Mouse (Mus musculus) limb, embryonic 13.5 days (tissue): ENCODE data around the gene Krt20. TPM values are rescaled to one million over a fixed set of nuclear protein-coding genes. Genes with fewer than 3 reads are reported as not detected.

ENCODE experiments used
- ATAC-seq: fragments of 200-750 bp; cut with Nextera tagmentation; 2 replicates; pipeline ENCODE4 v1.8.0; 2017; ENCODE audit warnings: low read depth, moderate number of reproducible peaks, moderate TSS enrichment; ENCODE audit not compliant: low FRiP score
- H3K27ac ChIP-seq: fragments of 300-500 bp; sonication (generic); 2 replicates; pipeline ENCODE4 v1.5.1; 2015; ENCODE audit warnings: inconsistent platforms, mild to moderate bottlenecking, moderate library complexity
- H3K27me3 ChIP-seq: fragments of 300-500 bp; sonication (generic); 2 replicates; pipeline ENCODE4 v1.6.1; 2015; ENCODE audit warnings: mild to moderate bottlenecking, inconsistent platforms
- H3K36me3 ChIP-seq: fragments of 300-500 bp; sonication (generic); 2 replicates; pipeline ENCODE4 v1.6.1; 2015; ENCODE audit warnings: inconsistent platforms, mild to moderate bottlenecking, moderate library complexity
- H3K4me1 ChIP-seq: fragments of 300-500 bp; sonication (generic); 2 replicates; pipeline ENCODE4 v1.6.1; 2015; ENCODE audit warnings: inconsistent platforms
- H3K4me2 ChIP-seq: fragments of 300-500 bp; sonication (generic); replicated peaks from 2 replicates; pipeline ENCODE4 v1.6.1; 2015; ENCODE audit warnings: inconsistent platforms, mild to moderate bottlenecking, moderate library complexity
- H3K4me3 ChIP-seq: fragments of 300-500 bp; sonication (generic); 2 replicates; pipeline ENCODE4 v1.5.1; 2015; ENCODE audit warnings: moderate library complexity, mild to moderate bottlenecking, inconsistent platforms
- H3K9ac ChIP-seq: fragments of 300-500 bp; sonication (generic); 2 replicates; pipeline ENCODE4 v1.6.1; 2015; ENCODE audit warnings: mild to moderate bottlenecking, inconsistent platforms
- H3K9me3 ChIP-seq: fragments of 300-500 bp; sonication (generic); 2 replicates; pipeline ENCODE4 v1.6.1; 2016; ENCODE audit warnings: inconsistent platforms
- WGBS: fragments of 180-500 bp; shearing (Covaris S2); methylation state at CpG from one replicate; pipeline ENCODE4 v1.1.7; 2015; 5-methylcytosine and 5-hydroxymethylcytosine counted together
- polyA plus RNA-seq: library from polyadenylated mRNA; unstranded; fragments of >200 nt; fragmentation: Nextera tagmentation; extraction: Ambion mirVana; gene quantifications from 2 replicates; pipeline ENCODE4 v1.2.1, GENCODE M21; 2015

The Krt20 gene
- 0.34 and 0.47 TPM in 2 replicates for polyA plus RNA-seq

DNA sequence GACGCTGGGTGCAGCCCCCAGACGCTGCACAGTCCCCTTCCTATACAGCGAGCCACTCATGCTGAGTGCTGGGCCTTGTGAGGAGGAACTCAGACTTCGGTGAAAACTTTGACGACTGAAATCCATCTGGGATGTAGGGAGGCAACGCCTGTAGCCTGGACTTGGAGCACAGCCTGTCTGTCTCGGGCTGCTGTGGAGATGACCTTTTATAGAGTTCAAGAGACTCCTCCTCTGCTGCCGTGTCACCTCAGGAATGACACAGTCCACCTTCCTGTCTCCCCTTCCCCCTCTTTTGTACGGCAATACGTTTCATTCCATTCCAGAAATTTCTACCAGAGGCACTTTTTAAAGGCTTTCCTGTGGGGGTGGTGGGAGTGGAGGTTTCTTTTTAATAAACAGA is at the start of gene Krt20:
Krt20 (minus strand) TSS at position 179 of the 400 bp plus-strand sequence.
- no peak for ATAC-seq
- H3K36me3 ChIP-seq = no peaks in the 10 kb centered on the region
- 37% methylated on average over 10 of the region's 10 CpGs for WGBS
- no peak within 1 kb of the TSS for H3K27ac ChIP-seq
- no peak within 1 kb of the TSS for H3K4me2 ChIP-seq
- no peak within 1 kb of the TSS for H3K9ac ChIP-seq
- no peaks in the 10 kb centered on the region for H3K4me1 ChIP-seq
- no peaks in the 10 kb centered on the region for H3K27me3 ChIP-seq
- H3K4me3 ChIP-seq = no peak within 1 kb of the TSS
- no peaks in the 10 kb centered on the region for H3K9me3 ChIP-seq

DNA sequence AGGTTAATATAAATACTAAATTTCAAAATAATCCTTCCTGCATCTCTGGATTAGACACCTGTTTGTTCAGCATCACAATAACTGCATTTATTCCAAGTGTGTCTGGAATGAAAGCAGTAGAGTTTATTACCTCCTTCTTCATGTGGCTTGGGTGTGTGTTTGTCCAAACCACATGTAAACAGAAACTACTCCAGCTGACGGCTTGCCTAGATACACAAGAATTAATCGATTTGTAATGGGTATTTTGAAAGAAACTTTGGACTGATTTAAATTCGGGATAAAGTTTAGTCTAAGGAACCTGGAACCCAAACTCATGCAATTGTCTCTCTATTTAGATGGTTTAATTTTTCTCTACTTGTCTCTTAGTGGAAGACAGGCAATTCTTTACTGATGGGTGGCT is 37.0 kb upstream of the Krt20 start:
- H3K4me3 ChIP-seq = no peak overlapping the region
- ATAC-seq = no peak
- WGBS = 77% methylated on average over 3 of the region's 3 CpGs
- no peaks in the 10 kb centered on the region for H3K9me3 ChIP-seq
- H3K4me2 ChIP-seq = no peak overlapping the region
- H3K27ac ChIP-seq = no peak overlapping the region
- H3K4me1 ChIP-seq = no peaks in the 10 kb centered on the region
- no peaks in the 10 kb centered on the region for H3K36me3 ChIP-seq
- H3K9ac ChIP-seq = no peak overlapping the region
- H3K27me3 ChIP-seq = no peaks in the 10 kb centered on the region

DNA sequence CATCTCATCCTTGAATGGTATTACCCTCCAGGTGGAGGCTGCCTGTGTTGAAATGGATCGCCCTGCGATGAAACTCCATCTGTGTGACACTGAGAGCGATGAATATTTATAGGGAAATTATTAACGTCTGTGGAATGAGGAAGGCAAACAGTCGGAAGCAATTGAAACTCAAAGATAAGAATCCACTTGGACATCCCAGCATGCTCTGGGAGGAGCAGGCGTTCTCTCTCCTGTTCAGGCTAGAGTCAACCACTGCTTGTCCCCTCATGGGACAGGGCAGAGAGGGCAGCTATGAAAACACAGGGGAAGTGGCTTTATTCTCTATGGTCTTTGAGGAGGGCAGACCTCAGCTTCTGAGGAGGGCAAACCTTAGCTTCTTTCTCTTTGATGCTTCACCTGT is 35.5 kb upstream of the Krt20 start:
- no peak overlapping the region for H3K4me2 ChIP-seq
- ATAC-seq = no peak
- 88% methylated on average over 6 of the region's 6 CpGs for WGBS
- H3K4me1 ChIP-seq = no peaks in the 10 kb centered on the region
- no peak overlapping the region for H3K4me3 ChIP-seq
- H3K36me3 ChIP-seq = no peaks in the 10 kb centered on the region
- H3K9ac ChIP-seq = no peak overlapping the region
- H3K27me3 ChIP-seq = no peaks in the 10 kb centered on the region
- no peaks in the 10 kb centered on the region for H3K9me3 ChIP-seq
- no peak overlapping the region for H3K27ac ChIP-seq

DNA sequence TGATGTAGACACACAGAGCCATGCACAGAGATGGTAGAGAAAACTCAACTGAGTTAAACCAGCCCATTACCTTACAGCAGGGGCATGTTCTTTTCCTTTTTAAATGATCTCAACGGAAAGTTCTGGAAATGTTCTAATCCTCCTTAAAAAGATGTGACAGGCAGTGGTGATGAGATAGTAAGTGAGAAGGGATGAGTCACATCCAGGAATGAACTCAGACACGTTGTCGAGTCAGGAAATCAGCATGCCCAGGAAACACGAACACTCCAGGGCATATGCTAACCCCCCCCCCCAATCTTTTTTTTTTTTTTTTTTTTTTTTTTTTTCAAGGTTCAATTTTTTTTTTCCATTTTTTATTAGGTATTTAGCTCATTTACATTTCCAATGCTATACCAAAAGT is 34.5 kb upstream of the Krt20 start:
- H3K4me2 ChIP-seq = no peak overlapping the region
- H3K36me3 ChIP-seq = no peaks in the 10 kb centered on the region
- H3K4me3 ChIP-seq = no peak overlapping the region
- 84% methylated on average over 4 of the region's 4 CpGs for WGBS
- H3K27ac ChIP-seq = no peak overlapping the region
- no peaks in the 10 kb centered on the region for H3K27me3 ChIP-seq
- H3K9me3 ChIP-seq = no peaks in the 10 kb centered on the region
- no peak overlapping the region for H3K9ac ChIP-seq
- ATAC-seq = no peak
- no peaks in the 10 kb centered on the region for H3K4me1 ChIP-seq

DNA sequence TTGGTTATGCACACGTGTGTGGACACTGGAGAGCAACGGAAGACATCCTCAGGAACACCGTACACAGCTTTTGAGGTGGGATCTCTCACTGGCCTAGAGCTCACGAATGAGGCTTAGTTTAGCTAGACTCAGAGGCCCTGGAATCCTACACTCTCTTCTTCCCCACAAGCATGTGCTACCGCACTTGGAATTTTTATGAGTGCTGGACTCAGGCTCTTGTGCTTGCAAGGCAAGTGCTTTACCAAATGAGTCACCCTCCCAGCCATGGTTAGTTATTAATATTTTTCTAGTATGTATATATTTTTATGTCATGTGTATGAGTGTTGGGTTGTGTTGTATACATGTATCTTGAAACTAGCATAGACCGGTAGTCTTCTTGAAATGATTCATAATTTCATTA is 34.0 kb upstream of the Krt20 start:
- Histone ChIP-seq H3K9ac (no peak overlapping the region), H3K27ac (no peak overlapping the region), H3K4me2 (no peak overlapping the region), H3K4me1 (no peaks in the 10 kb centered on the region), H3K4me3 (no peak overlapping the region), H3K27me3 (no peaks in the 10 kb centered on the region), H3K36me3 (no peaks in the 10 kb centered on the region), H3K9me3 (no peaks in the 10 kb centered on the region)
- ATAC-seq = no peak
- 83% methylated on average over 6 of the region's 6 CpGs for WGBS

DNA sequence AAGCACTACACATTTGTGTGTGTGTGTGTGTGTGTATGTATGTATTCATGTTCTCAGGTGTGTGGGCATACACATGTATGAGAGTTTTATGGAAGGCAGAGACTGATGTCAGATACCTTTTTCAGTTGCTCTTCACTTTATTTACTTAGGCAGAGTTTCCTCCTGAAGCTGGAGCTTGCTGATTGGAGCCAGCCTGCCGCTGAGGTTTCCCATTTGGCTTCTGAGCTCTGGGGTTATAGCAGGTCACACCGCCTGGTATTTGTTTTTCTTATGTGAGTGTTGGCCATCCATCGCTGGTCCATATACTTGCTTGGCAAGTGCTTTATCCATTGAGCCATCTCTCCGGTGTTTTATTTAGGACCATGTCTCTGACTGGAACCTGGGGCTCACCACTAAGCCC is 31.3 kb upstream of the Krt20 start:
- H3K4me1 ChIP-seq = 0 out of 2 replicates have a peak, but pooled peaks cover 5% of the 10 kb centered on the region
- H3K4me2 ChIP-seq = no peak overlapping the region
- H3K9ac ChIP-seq = no peak overlapping the region
- 85% methylated on average over 4 of the region's 4 CpGs for WGBS
- no peaks in the 10 kb centered on the region for H3K36me3 ChIP-seq
- no peaks in the 10 kb centered on the region for H3K27me3 ChIP-seq
- H3K4me3 ChIP-seq = no peak overlapping the region
- ATAC-seq = no peak
- H3K9me3 ChIP-seq = no peaks in the 10 kb centered on the region
- no peak overlapping the region for H3K27ac ChIP-seq

DNA sequence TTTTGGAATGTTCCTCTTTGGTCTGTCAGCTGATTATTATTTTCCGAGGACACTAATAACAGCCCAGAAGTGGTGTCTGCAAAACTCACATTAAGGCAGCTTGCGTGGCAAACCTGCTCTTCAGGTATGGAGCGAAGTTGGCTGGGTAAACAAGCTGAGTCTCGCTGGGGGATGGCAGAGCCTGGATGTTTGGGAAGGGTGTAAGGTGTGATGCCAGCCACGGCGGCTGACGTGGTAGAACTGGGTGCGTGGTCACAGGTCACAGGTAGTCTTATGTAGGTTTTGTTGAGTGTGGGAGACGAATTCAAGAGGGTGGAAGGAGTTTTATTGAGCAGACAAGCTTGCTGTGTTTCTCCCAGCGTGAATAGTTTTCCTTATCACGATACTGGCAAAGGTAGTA is 30.6 kb upstream of the Krt20 start:
- Histone ChIP-seq H3K9me3 (no peaks in the 10 kb centered on the region), H3K4me2 (no peak overlapping the region), H3K4me3 (no peak overlapping the region), H3K4me1 (0 out of 2 replicates have a peak, but pooled peaks cover 5% of the 10 kb centered on the region), H3K27ac (no peak overlapping the region), H3K36me3 (no peaks in the 10 kb centered on the region), H3K9ac (no peak overlapping the region), H3K27me3 (no peaks in the 10 kb centered on the region)
- ATAC-seq = no peak
- 83% methylated on average over 11 of the region's 11 CpGs for WGBS

DNA sequence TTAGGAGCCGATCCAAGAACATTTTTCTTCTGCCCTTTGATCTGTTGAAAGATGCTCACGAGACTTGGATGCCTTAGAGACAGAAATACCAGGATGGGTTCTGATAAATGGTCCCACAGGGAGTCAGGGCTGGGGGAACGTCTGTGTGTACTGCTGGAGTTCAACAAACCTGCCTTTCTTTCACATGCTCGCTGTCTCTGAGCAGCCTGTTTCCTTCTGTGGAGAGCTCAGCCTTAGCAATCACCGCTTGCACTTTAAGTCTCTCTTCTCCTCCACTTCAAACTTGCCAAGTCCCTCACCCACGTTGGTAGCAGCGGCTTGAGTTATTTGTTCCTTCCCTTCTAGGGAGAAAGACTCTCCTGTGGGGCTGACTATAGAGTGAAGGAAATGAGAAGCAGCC is 28.4 kb upstream of the Krt20 start:
- Histone ChIP-seq H3K9me3 (no peaks in the 10 kb centered on the region), H3K27me3 (no peaks in the 10 kb centered on the region; the same call in 1 of the 2 replicates), H3K36me3 (no peaks in the 10 kb centered on the region), H3K27ac (no peak overlapping the region), H3K4me1 (0 out of 2 replicates have a peak, but pooled peaks cover 5% of the 10 kb centered on the region), H3K4me3 (no peak overlapping the region), H3K4me2 (no peak overlapping the region), H3K9ac (no peak overlapping the region)
- ATAC-seq = no peak
- WGBS = 15% methylated on average over 7 of the region's 7 CpGs

DNA sequence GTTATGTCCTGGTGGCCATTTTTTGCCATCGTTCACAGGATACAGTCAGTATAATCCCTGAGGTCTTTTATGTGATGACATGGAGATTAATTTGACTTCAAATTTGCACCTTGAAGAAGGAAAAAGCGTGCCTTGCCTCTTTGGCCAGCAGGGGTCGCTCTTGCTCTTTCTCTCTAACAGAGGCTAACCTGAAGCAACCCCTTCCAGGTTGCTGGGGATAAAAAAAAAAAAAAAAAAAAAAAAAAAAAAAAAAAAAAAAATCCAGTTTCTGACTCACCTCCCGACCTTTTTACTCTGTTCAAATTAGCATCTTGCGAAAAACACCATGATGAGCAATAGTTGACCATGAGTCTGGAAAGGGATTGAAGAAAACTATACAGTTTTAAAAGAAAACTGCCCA is 26.9 kb upstream of the Krt20 start:
- 6% methylated on average over 5 of the region's 5 CpGs for WGBS
- no peak overlapping the region for H3K27ac ChIP-seq
- H3K36me3 ChIP-seq = no peaks in the 10 kb centered on the region
- H3K27me3 ChIP-seq = no peaks in the 10 kb centered on the region; the same call in 1 of the 2 replicates
- no peak for ATAC-seq
- H3K4me3 ChIP-seq = no peak overlapping the region
- H3K9me3 ChIP-seq = no peaks in the 10 kb centered on the region
- no peak overlapping the region for H3K4me2 ChIP-seq
- 0 out of 2 replicates have a peak, but pooled peaks cover 5% of the 10 kb centered on the region for H3K4me1 ChIP-seq
- no peak overlapping the region for H3K9ac ChIP-seq

DNA sequence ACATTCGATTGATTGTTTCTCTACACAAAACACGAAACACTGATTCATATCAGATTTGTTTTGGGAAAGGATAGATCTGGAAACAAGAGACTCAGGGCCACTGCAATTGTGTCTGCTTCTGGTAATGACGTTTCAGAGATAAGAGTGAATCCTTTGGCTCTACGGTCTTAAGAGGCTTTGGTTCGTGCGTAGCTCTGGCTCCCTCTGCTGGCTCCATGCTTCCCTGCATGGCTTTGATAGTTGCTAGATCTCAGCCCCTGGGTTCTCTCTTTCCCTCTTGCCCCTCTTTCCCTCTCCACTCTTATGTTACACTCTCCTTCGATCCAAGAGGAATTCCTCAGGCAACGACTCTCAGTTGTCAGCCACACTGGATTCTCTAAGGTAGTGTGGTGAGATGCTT is 25.2 kb upstream of the Krt20 start:
- Histone ChIP-seq H3K27me3 (no peaks in the 10 kb centered on the region; the same call in 1 of the 2 replicates), H3K9me3 (no peaks in the 10 kb centered on the region), H3K9ac (no peak overlapping the region), H3K27ac (no peak overlapping the region), H3K4me2 (no peak overlapping the region), H3K4me3 (no peak overlapping the region), H3K36me3 (no peaks in the 10 kb centered on the region), H3K4me1 (0 out of 2 replicates have a peak, but pooled peaks cover 5% of the 10 kb centered on the region)
- no peak for ATAC-seq
- 12% methylated on average over 8 of the region's 8 CpGs for WGBS

DNA sequence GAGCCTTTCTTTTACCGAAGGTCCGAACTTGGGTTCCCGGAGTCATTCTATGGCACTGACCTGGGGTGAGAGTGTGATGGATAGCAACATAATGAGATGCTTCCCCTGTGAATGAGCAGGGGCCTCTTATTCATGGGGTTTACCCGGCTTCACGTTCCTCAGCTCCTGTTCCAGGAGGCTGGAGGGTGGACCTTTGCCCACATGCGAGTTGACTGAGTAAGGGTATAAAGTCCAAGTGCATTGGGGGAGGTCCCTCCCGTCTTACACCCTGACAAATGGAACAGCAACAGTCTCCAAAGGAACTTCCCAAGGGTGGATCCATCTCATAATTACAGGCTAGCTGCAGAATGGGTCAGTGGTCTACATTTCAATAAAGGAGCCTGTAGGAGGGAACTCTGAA is 23.8 kb upstream of the Krt20 start:
- Histone ChIP-seq H3K36me3 (no peaks in the 10 kb centered on the region), H3K9ac (no peak overlapping the region), H3K4me1 (0 out of 2 replicates have a peak, but pooled peaks cover 5% of the 10 kb centered on the region), H3K27ac (no peak overlapping the region), H3K9me3 (no peaks in the 10 kb centered on the region), H3K4me2 (no peak overlapping the region), H3K27me3 (no peaks in the 10 kb centered on the region; the same call in 1 of the 2 replicates), H3K4me3 (no peak overlapping the region)
- no peak for ATAC-seq
- WGBS = 64% methylated on average over 7 of the region's 7 CpGs

DNA sequence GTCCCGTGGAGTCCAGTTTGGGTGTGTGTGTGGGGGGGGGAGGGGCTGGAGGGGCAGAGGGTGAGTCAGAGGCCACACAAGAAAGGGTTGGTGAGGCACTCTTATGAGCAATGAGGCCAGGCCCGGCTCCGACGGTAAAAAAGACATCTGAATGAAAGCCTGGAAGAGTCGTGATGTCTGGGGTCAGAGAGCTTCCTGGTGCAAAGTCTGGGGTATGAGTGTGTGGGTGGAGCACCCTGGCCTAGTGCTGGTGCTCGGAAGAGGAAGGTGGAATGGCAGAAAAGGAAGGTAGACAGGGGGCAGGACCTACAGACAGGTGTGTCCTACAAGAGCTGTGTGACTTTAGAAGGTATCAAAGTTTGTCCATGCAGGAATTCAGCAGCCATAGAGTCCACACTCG is 20.9 kb upstream of the Krt20 start:
- no peaks in the 10 kb centered on the region; the same call in 1 of the 2 replicates for H3K27me3 ChIP-seq
- H3K9ac ChIP-seq = no peak overlapping the region
- no peaks in the 10 kb centered on the region for H3K9me3 ChIP-seq
- no peaks in the 10 kb centered on the region for H3K4me1 ChIP-seq
- H3K27ac ChIP-seq = no peak overlapping the region
- 62% methylated on average over 7 of the region's 7 CpGs for WGBS
- H3K36me3 ChIP-seq = no peaks in the 10 kb centered on the region
- ATAC-seq = no peak
- H3K4me2 ChIP-seq = no peak overlapping the region
- no peak overlapping the region for H3K4me3 ChIP-seq

DNA sequence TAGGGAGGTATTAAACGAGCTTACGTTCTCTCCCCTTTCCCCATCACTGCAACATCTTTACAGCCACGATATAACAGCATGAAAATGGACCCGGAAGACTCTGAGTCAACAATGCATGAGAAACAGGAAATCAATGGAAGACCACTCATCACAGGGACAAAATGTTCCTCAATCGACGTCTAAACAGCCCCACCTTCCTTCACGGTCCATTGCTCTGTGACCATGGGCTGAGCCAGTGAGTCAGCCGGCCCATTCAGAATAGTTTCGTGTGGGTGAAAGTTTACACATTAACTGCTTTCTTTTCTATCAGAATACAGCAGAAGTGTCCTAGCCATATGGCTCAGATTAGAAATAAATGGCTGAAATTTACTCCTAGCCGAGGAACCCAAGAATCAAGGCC is 16.8 kb upstream of the Krt20 start:
- Histone ChIP-seq H3K9ac (no peak overlapping the region), H3K4me3 (no peak overlapping the region), H3K9me3 (no peaks in the 10 kb centered on the region), H3K4me2 (no peak overlapping the region), H3K4me1 (no peaks in the 10 kb centered on the region), H3K27me3 (no peaks in the 10 kb centered on the region), H3K27ac (no peak overlapping the region), H3K36me3 (no peaks in the 10 kb centered on the region)
- 78% methylated on average over 10 of the region's 10 CpGs for WGBS
- ATAC-seq = no peak
